Mouse (Mus musculus) ES-CJ7 (cell line): ENCODE measurements around the gene Sirt6.
A peak's percentile ranks its signal among the peaks of the same experiment; 100 is the strongest.

Experiments used
- DNase-seq: peaks from one replicate; pipeline ENCODE4 v3.0.0; 2011; ENCODE audit warnings: low read depth, low spot score

Gene Sirt6

GRCm38 (mm10) chr10:81626994-81627835 lies at the start of gene Sirt6:
Gene Sirt6, minus strand, starts transcription at chr10:81627797.
- peak; percentile 98 for DNase-seq

GRCm38 (mm10) chr10:81656174-81656573 lies 28.6 kb upstream of the Sirt6 start:
- DNase-seq: peak; percentile 62

- DNase-seq: peak; percentile 96
These were observed 27.6 kb upstream of the Sirt6 start for GRCm38 (mm10) chr10:81655178-81655577.

GRCm38 (mm10) chr10:81648803-81649775 lies 21.5 kb upstream of the Sirt6 start, which contains the start of gene Gm10778:
Gene Gm10778, plus strand, starts transcription at chr10:81649059.
- peak; percentile 94 for DNase-seq

- no peak for DNase-seq
These were observed 18.5 kb upstream of the Sirt6 start for GRCm38 (mm10) chr10:81646015-81646555.

GRCm38 (mm10) chr10:81645391-81645790 lies 17.8 kb upstream of the Sirt6 start:
- no peak for DNase-seq

GRCm38 (mm10) chr10:81644716-81645115 lies 17.1 kb upstream of the Sirt6 start:
- no peak for DNase-seq

GRCm38 (mm10) chr10:81644162-81644561 lies 16.6 kb upstream of the Sirt6 start:
- DNase-seq: no peak

GRCm38 (mm10) chr10:81643449-81644055 lies 16.0 kb upstream of the Sirt6 start:
- peak; percentile 98 for DNase-seq

GRCm38 (mm10) chr10:81642648-81643448 lies 15.3 kb upstream of the Sirt6 start:
- DNase-seq: no peak

GRCm38 (mm10) chr10:81641978-81642647 lies 14.5 kb upstream of the Sirt6 start:
- no peak for DNase-seq

- no peak for DNase-seq
These were observed 14.0 kb upstream of the Sirt6 start for GRCm38 (mm10) chr10:81641566-81641965.

GRCm38 (mm10) chr10:81640825-81641224 lies 13.2 kb upstream of the Sirt6 start:
- peak; percentile 82 for DNase-seq

GRCm38 (mm10) chr10:81638101-81638500 lies 10.5 kb upstream of the Sirt6 start:
- no peak for DNase-seq

- DNase-seq: peak; percentile 62
These were observed 8.7 kb upstream of the Sirt6 start for GRCm38 (mm10) chr10:81636338-81636737.

- peak; percentile 98 for DNase-seq
These were observed 5.9 kb upstream of the Sirt6 start for GRCm38 (mm10) chr10:81633253-81634099.

- DNase-seq: no peak
These were observed 793 bp upstream of the Sirt6 start, which contains the start of gene Ankrd24 for GRCm38 (mm10) chr10:81628390-81628789. Gene Ankrd24, plus strand, starts transcription at chr10:81628540.

- DNase-seq: no peak
These were observed 231 bp upstream of the Sirt6 start for GRCm38 (mm10) chr10:81627836-81628220.
